Mouse (Mus musculus): ENCODE measurements around the gene Arhgap31.

GRCm38 (mm10) chr16:38711245-38711644 is 1.8 kb downstream of the Arhgap31 start:
- TF ChIP-seq CTCF (IDR thresholded peaks at IDR 0.05; ENCODE audit: insufficient read depth, low read depth, low read length) (no peak), POLR2A (IDR thresholded peaks at IDR 0.05; ENCODE audit: insufficient read depth, low read depth, low read length) (no peak)

All from olfactory bulb, adult 2 months (tissue).